Mouse (Mus musculus): ENCODE results near the gene Sytl3. TPM values are rescaled to one million over a fixed set of nuclear protein-coding genes. Genes with fewer than 3 reads are reported as not detected.
A peak's percentile ranks its signal among the peaks of the same experiment; 100 is the strongest.

Gene Sytl3
- polyA plus RNA-seq, 1 experiment from 2014 or later = not detected

GRCm38 (mm10) chr17:6773249-6773966, 114.5 kb downstream of the Sytl3 start:
- Histone ChIP-seq H3K27ac (ENCODE audit: poor library complexity, severe bottlenecking) (peak overlapping the region; percentile 32), H3K4me3 (no peak overlapping the region), H3K4me1 (replicated peaks) (peaks cover 70% of the 10 kb centered on the region), H3K9ac (peak overlapping the region; percentile 16; the same call in 1 of the 2 replicates), H3K36me3 (no peaks in the 10 kb centered on the region; the same call in 1 of the 2 replicates), H3K9me3 (replicated peaks) (no peaks in the 10 kb centered on the region), H3K27me3 (replicated peaks) (no peaks in the 10 kb centered on the region), H3K4me2 (peak overlapping the region; percentile 23; the same call in 1 of the 2 replicates)
- ATAC-seq (ENCODE audit: insufficient number of reproducible peaks, low FRiP score) = no peak
- 81% methylated on average over 14 of the region's 14 CpGs for WGBS

- Histone ChIP-seq H3K27me3 (replicated peaks) (no peaks in the 10 kb centered on the region), H3K27ac (ENCODE audit: poor library complexity, severe bottlenecking) (no peak overlapping the region), H3K4me1 (replicated peaks) (peaks cover 65% of the 10 kb centered on the region), H3K9me3 (replicated peaks) (no peaks in the 10 kb centered on the region), H3K36me3 (no peaks in the 10 kb centered on the region; the same call in 1 of the 2 replicates), H3K4me2 (no peak overlapping the region), H3K9ac (no peak overlapping the region), H3K4me3 (no peak overlapping the region)
- WGBS = 88% methylated on average over 9 of the region's 9 CpGs
- ATAC-seq (ENCODE audit: insufficient number of reproducible peaks, low FRiP score) = no peak
These were observed 116.3 kb downstream of the Sytl3 start for GRCm38 (mm10) chr17:6775221-6775620.

DNA sequence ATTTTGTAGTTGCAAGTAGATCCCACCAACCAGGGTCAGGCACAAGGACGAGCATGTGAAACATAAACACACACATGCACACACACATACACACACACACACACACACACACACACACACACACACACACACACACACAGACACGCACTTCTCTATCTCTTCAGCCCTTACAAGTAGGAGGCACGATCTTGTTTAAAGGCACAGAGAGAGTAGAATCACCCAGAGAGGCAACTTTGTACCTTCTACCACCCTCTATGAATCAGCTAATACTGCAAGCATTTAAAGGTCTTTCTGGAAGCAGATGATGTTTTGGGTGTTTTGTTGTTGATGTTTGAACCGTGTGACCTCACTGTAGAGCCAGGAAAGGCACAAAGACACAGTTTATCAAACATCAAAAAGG, 116.8 kb downstream of the Sytl3 start:
- no peaks in the 10 kb centered on the region for H3K27me3 ChIP-seq (replicated peaks)
- ATAC-seq (ENCODE audit: insufficient number of reproducible peaks, low FRiP score) = no peak
- no peak overlapping the region for H3K4me2 ChIP-seq
- no peak overlapping the region for H3K27ac ChIP-seq (ENCODE audit: poor library complexity, severe bottlenecking)
- H3K4me3 ChIP-seq = no peak overlapping the region
- no peaks in the 10 kb centered on the region; the same call in 1 of the 2 replicates for H3K36me3 ChIP-seq
- 82% methylated on average over 4 of the region's 4 CpGs for WGBS
- peaks cover 67% of the 10 kb centered on the region for H3K4me1 ChIP-seq (replicated peaks)
- H3K9me3 ChIP-seq (replicated peaks) = no peaks in the 10 kb centered on the region
- no peak overlapping the region for H3K9ac ChIP-seq

- no peaks in the 10 kb centered on the region for H3K27me3 ChIP-seq (replicated peaks)
- no peak overlapping the region for H3K9ac ChIP-seq
- ATAC-seq (ENCODE audit: insufficient number of reproducible peaks, low FRiP score) = no peak
- WGBS = 77% methylated on average over 6 of the region's 6 CpGs
- no peak overlapping the region for H3K4me3 ChIP-seq
- H3K4me2 ChIP-seq = no peak overlapping the region
- peaks cover 71% of the 10 kb centered on the region for H3K4me1 ChIP-seq (replicated peaks)
- no peaks in the 10 kb centered on the region for H3K9me3 ChIP-seq (replicated peaks)
- H3K36me3 ChIP-seq = no peaks in the 10 kb centered on the region; the same call in 1 of the 2 replicates
- H3K27ac ChIP-seq (ENCODE audit: poor library complexity, severe bottlenecking) = no peak overlapping the region
These were observed 117.2 kb downstream of the Sytl3 start for GRCm38 (mm10) chr17:6776123-6776522.

DNA sequence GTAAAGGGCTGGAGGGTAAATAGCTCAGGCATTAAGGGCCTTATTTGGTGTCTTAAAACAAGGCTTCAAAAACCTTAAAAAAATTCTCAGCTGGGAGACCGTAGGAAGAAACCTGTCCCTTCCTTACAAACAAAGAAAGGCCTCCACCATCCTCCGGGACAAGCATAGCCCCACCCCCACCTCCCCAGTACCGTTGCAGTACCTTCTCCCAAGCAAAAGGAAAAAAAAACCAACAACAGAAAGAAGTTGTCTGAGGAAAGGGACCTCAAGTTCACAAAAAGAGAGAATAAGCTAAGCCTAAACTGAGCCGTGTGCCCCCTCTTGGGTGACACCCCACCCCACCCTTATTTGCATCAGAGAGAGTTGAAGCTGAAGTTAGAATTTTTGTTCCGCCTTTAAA, 117.7 kb downstream of the Sytl3 start:
- WGBS = 58% methylated on average over 5 of the region's 5 CpGs
- Histone ChIP-seq H3K9me3 (replicated peaks) (no peaks in the 10 kb centered on the region), H3K9ac (no peak overlapping the region), H3K4me1 (replicated peaks) (peaks cover 67% of the 10 kb centered on the region), H3K27ac (ENCODE audit: poor library complexity, severe bottlenecking) (no peak overlapping the region), H3K4me2 (no peak overlapping the region), H3K36me3 (no peaks in the 10 kb centered on the region; the same call in 1 of the 2 replicates), H3K27me3 (replicated peaks) (no peaks in the 10 kb centered on the region), H3K4me3 (no peak overlapping the region)
- ATAC-seq (ENCODE audit: insufficient number of reproducible peaks, low FRiP score) = no peak

DNA sequence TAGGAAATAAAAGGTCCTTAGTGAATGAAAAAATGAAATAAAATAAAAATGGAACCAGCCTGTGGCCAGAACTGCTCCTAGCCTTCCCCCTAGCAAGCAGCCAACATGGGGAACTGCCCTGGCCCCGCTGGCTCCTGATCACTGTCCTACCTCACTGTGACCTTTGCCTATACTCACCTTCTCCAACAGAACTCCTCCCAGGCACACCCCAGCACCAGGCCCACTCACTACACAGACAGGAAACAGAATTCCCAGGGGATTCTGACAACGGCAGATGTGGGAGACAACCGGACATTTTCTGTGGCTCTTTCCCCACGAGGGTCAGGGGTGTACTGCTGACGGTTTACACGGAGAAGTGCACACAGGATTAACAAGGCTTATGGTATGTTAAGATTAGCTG, 118.2 kb downstream of the Sytl3 start:
- Histone ChIP-seq H3K36me3 (no peaks in the 10 kb centered on the region; the same call in 1 of the 2 replicates), H3K4me2 (no peak overlapping the region), H3K9ac (no peak overlapping the region), H3K4me3 (no peak overlapping the region), H3K27me3 (replicated peaks) (no peaks in the 10 kb centered on the region), H3K4me1 (replicated peaks) (peaks cover 62% of the 10 kb centered on the region), H3K9me3 (replicated peaks) (no peaks in the 10 kb centered on the region), H3K27ac (ENCODE audit: poor library complexity, severe bottlenecking) (no peak overlapping the region)
- WGBS = 66% methylated on average over 6 of the region's 6 CpGs
- no peak for ATAC-seq (ENCODE audit: insufficient number of reproducible peaks, low FRiP score)

- Histone ChIP-seq H3K4me1 (replicated peaks) (peaks cover 56% of the 10 kb centered on the region), H3K4me3 (no peak overlapping the region), H3K9me3 (replicated peaks) (no peaks in the 10 kb centered on the region), H3K36me3 (no peaks in the 10 kb centered on the region; the same call in 1 of the 2 replicates), H3K9ac (no peak overlapping the region), H3K27ac (ENCODE audit: poor library complexity, severe bottlenecking) (peak overlapping the region; percentile 14; the same call in 1 of the 2 replicates), H3K4me2 (0 out of 2 replicates have a peak overlapping the region, but pooled peaks have one; percentile 6), H3K27me3 (replicated peaks) (no peaks in the 10 kb centered on the region)
- no peak for ATAC-seq (ENCODE audit: insufficient number of reproducible peaks, low FRiP score)
- 51% methylated on average over 12 of the region's 12 CpGs for WGBS
These were observed 118.9 kb downstream of the Sytl3 start for GRCm38 (mm10) chr17:6777629-6778331.

GRCm38 (mm10) chr17:6778332-6778683, 119.4 kb downstream of the Sytl3 start:
- Histone ChIP-seq H3K4me2 (peak overlapping the region; percentile 88), H3K4me3 (peak overlapping the region; percentile 60), H3K36me3 (no peaks in the 10 kb centered on the region; the same call in 1 of the 2 replicates), H3K4me1 (replicated peaks) (peaks cover 54% of the 10 kb centered on the region), H3K9me3 (replicated peaks) (no peaks in the 10 kb centered on the region), H3K27me3 (replicated peaks) (no peaks in the 10 kb centered on the region), H3K9ac (peak overlapping the region; percentile 77), H3K27ac (ENCODE audit: poor library complexity, severe bottlenecking) (peak overlapping the region; percentile 86)
- ATAC-seq (ENCODE audit: insufficient number of reproducible peaks, low FRiP score) = no peak
- WGBS = under 1% methylated on average over 9 of the region's 9 CpGs

DNA sequence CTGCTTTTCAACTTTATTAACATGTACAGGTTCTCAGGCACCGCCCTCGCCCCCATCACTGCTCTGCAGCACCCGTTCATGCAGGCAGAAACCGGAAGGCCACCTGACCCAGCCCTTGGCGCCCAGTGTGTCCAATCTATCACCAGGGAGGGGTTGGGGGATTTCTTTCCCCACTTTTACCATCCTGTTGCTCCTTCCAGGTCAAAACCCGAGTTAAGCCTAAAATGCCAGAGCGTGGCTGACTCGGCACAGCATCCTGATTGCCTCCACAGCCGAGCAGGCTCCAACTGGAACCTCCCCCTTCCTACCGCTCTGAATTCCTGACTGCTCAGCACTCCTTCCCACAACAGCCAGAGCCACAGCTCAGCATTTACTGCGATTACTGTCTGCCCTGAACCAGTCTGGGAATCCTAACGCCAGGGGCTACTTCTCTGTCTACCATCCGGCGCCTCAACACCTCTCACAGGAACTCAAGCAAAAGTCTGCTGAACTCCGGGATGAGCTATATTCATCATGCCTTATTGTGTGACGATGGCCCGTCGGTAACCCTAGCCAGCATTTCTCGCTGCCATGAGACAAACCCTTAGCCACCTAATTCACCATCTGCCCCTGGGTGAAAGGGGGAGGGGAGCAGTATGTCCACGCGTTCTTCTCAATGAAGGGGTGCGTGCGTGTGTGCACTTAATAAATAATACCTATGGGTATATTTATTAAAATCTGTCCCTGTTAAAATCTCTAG, 120.0 kb downstream of the Sytl3 start:
- peak; percentile 44; the same call in 1 of the 2 replicates for ATAC-seq (ENCODE audit: insufficient number of reproducible peaks, low FRiP score)

GRCm38 (mm10) chr17:6779632-6780031, 120.7 kb downstream of the Sytl3 start:
- peak overlapping the region; percentile 86 for H3K27ac ChIP-seq (ENCODE audit: poor library complexity, severe bottlenecking)
- H3K4me2 ChIP-seq = peak overlapping the region; percentile 88
- peaks cover 41% of the 10 kb centered on the region for H3K4me1 ChIP-seq (replicated peaks)
- H3K36me3 ChIP-seq = no peaks in the 10 kb centered on the region
- ATAC-seq (ENCODE audit: insufficient number of reproducible peaks, low FRiP score) = no peak
- H3K9me3 ChIP-seq (replicated peaks) = no peaks in the 10 kb centered on the region
- H3K4me3 ChIP-seq = peak overlapping the region; percentile 60
- H3K9ac ChIP-seq = peak overlapping the region; percentile 77
- no peaks in the 10 kb centered on the region for H3K27me3 ChIP-seq (replicated peaks)
- 32% methylated on average over 7 of the region's 7 CpGs for WGBS

More for the DNA sequence above, 120.0 kb downstream of the Sytl3 start:
- Histone ChIP-seq H3K4me1 (replicated peaks) (peaks cover 47% of the 10 kb centered on the region), H3K27ac (ENCODE audit: poor library complexity, severe bottlenecking) (peak overlapping the region; percentile 86), H3K4me2 (peak overlapping the region; percentile 88), H3K9ac (peak overlapping the region; percentile 77), H3K9me3 (replicated peaks) (no peaks in the 10 kb centered on the region), H3K36me3 (no peaks in the 10 kb centered on the region), H3K4me3 (peak overlapping the region; percentile 60), H3K27me3 (replicated peaks) (no peaks in the 10 kb centered on the region)
- 6% methylated on average over 23 of the region's 23 CpGs for WGBS
